In the genomic region with DNA sequence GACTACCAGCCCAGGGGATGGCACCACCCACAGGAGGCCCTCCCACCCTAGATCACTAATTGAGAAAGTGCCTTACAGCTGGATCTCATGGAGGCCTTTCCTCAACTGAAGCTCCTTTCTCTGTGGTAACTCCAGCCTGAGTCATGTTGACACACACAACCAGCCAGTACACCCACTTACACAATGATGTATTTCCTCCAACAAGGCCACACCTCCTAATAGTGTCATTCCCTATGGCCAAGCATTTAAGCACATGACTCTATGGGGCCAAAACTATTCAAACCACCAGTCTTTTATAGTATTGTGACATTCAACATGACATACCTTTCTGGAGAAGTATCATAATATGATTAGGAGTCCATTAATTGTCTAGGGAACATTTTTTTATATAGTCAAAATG, we compare ENCODE assay signal across 16 mouse cellular contexts. TPM values are rescaled to one million over a fixed set of nuclear protein-coding genes. Genes with fewer than 3 reads are reported as not detected.
"Had no signal": no experiment of that assay in that cellular context is flagged by ENCODE, and none has a peak within 500 bp of the region (broad histone marks: within the 10 kb centered on the region; RNA-seq: fewer than 3 reads in every experiment).

No protein-coding gene starts in this region.

- DNase-seq: kidney, adult 9 months; kidney, postnatal 36 days; lung, postnatal 36 days; right cerebral cortex, postnatal 14 days; thymus, postnatal 4 days had no signal

- H3K27ac ChIP-seq: kidney, postnatal 0 days; limb, embryonic 10.5 days; lung, embryonic 15.5 days; midbrain, embryonic 15.5 days; neural tube, embryonic 13.5 days had no signal

- ATAC-seq: inflammation-experienced regulatory T-cells, adult 6 months; intestine, postnatal 0 days; midbrain, embryonic 15.5 days had no signal

- H3K4me3 ChIP-seq: limb, embryonic 10.5 days; lung, embryonic 15.5 days; midbrain, embryonic 15.5 days; neural tube, embryonic 13.5 days had no signal

- H3K4me1 ChIP-seq: limb, embryonic 10.5 days; lung, embryonic 15.5 days; midbrain, embryonic 15.5 days; neural tube, embryonic 13.5 days had no signal

- H3K9ac ChIP-seq: lung, embryonic 15.5 days; midbrain, embryonic 15.5 days; neural tube, embryonic 13.5 days had no signal

- H3K27me3 ChIP-seq: lung, embryonic 15.5 days; megakaryocyte, embryonic 14.5 days; midbrain, embryonic 15.5 days; neural tube, embryonic 13.5 days had no signal

RNA-seq across cellular contexts. Expression of a gene that starts 34.1 kb away (rescaled TPM):
- polyA plus RNA-seq: inflammation-experienced regulatory T-cells, adult 6 months; intestine, postnatal 0 days; limb, embryonic 10.5 days; liver, embryonic 16.5 days; midbrain, embryonic 11.5 days; neural tube, embryonic 13.5 days; small intestine, adult 2 months had no signal
